Mouse (Mus musculus): Measurements from ENCODE around the gene Prok2.

The Prok2 gene

GRCm38 (mm10) chr6:99692206-99692915, 33.8 kb downstream of the Prok2 start, which contains the start of gene Gpr27:
Gene Gpr27, plus strand, starts transcription at chr6:99692679.
- peak; percentile 29 for DNase-seq

- no peak for DNase-seq
Measured at GRCm38 (mm10) chr6:99691666-99692205, 34.5 kb downstream of the Prok2 start.

DNA sequence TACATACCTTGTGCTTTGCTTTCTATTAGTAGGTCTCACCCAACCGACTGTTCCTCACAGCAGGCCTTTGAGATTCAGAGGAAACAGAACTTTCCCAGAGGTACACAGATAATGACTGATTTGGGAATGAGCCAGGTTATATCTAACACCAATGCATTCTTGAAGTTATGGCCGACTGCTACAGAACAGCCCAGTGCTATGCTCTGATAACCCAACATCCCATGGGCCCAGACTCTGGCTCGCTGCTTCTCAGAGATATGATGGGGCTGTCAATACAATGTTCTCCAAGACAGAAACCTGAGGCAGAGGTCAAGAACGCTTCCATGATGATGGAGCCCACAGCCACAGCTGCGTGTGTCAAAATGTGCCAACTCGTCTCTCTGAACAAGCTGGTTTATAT, 37.7 kb downstream of the Prok2 start:
- DNase-seq = no peak

GRCm38 (mm10) chr6:99684899-99685298, 41.3 kb downstream of the Prok2 start:
- DNase-seq = no peak

- DNase-seq = no peak
Measured at GRCm38 (mm10) chr6:99683974-99684373, 42.2 kb downstream of the Prok2 start.

DNA sequence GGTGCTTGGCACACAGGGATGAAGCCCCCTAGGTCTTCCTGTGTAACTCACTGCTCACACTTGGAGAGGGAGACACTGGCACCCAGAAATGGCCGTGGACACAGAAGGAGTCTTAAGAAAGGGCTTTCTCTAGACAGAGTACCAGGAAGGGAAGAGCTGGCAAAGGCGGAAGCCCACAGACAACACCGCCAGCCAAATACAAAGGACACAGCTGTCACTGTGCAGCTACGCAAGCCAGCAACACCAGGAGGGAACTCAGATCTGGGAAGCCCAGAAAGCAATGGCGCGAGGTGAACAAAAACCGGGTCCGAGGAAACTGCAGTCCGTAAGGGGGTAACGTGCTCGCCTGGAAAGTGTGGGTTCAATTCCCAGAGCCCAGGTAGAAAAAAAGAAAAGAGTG, 48.1 kb downstream of the Prok2 start:
- DNase-seq = no peak

GRCm38 (mm10) chr6:99677325-99677724, 48.9 kb downstream of the Prok2 start:
- no peak for DNase-seq

DNA sequence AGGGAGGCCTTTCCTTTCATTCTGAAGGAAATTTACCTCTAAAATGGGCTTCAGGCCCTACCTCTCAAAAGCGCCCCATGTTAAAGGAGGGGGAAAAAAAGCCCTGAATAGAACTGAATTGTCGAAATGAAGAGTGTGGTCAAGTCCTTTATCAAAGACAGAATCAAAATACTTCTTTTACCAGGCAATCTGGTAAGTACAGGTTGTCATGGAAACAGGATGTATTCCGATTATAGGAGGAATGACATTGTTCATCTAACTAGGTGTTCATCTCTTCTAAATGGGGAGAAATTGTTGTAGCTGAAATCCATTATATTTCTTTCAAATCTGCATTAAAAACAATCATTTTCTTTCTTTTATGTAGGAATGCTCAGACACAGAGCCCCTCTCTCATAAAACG, 51.7 kb downstream of the Prok2 start:
- no peak for DNase-seq

DNA sequence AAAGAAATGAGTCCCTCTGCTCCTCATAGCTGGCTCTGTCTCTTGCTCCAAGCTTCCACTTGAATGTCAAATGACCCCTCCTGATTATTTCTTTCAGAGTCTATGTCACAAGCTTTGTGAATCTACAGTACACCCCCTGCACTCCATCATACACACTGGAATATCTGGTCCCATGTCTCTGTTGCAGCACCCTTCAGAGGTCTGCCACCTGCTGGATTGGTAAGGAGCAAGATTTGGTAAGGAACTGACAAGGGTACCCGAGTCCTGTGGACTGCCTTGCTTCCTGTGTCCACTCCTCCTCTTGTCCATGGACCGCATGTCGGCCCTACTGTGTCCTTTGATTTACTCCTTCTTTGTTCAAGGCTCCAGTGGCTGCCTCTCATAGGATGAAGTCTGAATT, 54.4 kb downstream of the Prok2 start:
- no peak for DNase-seq

- DNase-seq = peak; percentile 56
Measured at GRCm38 (mm10) chr6:99670481-99671119, 55.6 kb downstream of the Prok2 start.

DNA sequence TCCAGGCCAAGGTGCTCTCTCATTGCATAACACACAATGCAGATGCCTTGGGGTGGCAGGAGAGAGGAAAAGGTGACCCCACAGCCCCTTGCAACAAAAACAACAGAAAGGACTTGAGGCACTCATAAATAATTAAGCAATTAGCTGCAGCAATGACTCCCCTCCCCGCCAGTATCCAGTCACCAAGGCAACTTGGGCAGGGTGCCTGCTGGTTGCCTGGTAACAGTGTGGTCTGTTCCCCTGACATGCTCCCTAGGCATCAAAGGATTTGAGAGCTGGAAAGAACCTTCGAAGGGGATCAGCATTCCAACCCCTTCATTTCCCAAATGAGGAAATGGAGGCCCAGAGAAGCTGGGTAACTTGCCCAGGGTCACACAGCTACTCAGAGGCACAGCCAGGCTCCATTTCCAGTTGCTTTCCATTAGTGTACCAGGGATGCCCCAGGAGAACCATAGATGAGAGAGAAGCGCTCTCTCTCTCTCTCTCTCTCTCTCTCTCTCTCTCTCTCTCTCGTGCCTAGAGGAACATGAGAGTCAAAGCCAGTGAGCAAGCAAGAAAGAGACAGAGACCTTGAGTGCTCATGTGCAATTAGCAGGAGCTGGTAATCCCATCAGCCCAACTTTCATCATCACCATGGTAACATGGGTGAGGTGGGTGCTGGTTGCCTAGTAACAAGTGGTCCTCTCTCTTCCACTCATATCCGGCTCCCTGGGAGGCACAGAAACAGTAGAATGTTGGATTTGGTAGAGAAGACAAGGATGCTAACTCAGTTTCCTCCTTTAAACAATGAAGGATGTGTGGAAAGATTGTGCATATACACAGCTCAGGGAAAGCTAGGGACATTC, 56.5 kb downstream of the Prok2 start:
- DNase-seq = peak; percentile 50

DNA sequence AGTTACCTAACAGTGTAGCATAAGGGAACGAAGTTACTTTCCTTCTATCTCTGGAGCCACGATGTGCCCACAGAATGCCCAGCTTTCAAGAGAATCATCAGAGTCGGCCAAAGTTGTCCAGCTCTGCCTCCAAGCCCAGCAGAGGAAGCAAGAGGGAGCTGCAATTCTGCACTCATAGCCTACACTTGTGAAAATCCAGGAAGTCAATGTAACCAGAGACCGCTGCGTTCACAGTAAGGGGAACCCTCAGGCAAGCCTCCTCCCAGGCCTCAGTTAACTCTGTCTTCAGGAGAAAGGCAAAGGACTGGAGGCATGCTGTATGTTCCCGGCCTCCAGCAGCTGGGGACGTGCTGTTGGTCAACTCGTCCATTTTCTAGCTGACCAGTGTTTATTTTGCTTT, 58.9 kb downstream of the Prok2 start:
- no peak for DNase-seq

- DNase-seq = peak; percentile 75
Measured at GRCm38 (mm10) chr6:99666318-99667171, 59.6 kb downstream of the Prok2 start, which contains the start of the genes Eif4e3 and Gm20696. Gene Eif4e3, minus strand, starts transcription at chr6:99666771. Gene Gm20696, minus strand, starts transcription at chr6:99666797.

DNA sequence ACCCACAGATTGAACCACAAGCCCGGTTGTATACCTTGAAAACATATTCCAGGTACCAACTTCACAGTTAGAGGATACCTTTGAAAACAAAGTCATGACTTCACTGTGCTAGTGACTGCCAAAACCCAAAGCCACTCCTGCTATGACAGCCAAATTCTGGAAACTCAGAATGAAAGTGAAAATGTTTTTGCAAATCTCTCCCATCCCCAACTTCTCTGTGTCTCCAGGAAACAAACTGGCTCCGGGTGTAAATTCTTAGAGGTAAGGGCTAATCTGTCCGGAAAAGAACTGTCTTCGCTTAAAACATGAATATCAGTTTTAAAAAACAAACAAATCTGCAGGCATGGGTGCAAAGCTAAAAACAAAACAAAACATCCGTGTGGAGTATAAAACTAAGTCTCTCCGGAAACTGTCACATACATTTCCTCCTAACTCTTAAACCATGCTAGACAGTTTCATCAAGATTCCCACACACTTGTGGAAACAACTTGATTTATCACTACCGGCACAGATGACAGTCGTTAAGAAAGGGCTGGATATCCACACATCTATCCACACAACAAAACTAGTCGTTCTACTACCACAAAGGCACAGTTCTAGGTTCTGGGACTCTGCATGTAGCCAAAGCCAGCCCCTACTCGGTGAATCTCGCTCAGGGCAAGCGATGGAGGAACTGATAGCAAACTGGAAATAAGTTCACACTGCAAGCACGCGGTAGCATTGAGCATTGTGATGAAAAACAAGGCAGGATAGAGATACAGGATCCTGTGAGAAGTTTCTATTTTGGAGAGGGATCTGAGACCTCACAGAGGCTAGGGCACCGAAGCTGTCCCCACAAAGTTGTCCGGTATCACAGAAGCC, 60.5 kb downstream of the Prok2 start:
- DNase-seq = no peak

- DNase-seq = no peak
Measured at GRCm38 (mm10) chr6:99663232-99663631, 63.0 kb downstream of the Prok2 start.
